Mouse (Mus musculus): ENCODE measurements around the gene Mypn. TPM values are rescaled to one million over a fixed set of nuclear protein-coding genes. Genes with fewer than 3 reads are reported as not detected.

The Mypn gene
- polyA plus RNA-seq, 1 experiment, result not detected

DNA sequence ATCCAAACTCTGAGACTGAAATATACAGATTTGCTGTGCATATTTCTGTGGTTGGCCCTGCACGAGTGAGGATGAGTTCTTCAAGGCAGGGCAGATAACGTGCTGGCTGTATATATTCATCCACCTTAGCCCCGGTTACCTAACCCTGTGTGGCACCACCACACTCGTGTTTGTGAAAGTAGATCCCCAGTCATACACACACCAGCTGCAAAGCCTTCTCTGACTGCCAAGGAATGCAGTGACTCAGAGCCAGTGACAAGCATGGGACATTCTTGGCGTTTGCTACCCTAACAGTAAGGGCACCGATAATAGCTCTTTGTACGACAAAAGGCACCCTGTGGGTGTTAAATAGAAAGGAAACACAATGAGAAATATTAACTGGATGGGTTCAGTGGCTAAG lies 75.5 kb downstream of the Mypn start:
- 81% methylated on average over 7 of the region's 7 CpGs for WGBS
- no peaks in the 10 kb centered on the region for H3K36me3 ChIP-seq (ENCODE audit: control insufficient read depth, insufficient read depth, low read length)
- H3K27me3 ChIP-seq (ENCODE audit: control insufficient read depth, insufficient read depth, low read length), result no peaks in the 10 kb centered on the region
- H3K4me1 ChIP-seq (ENCODE audit: control insufficient read depth, insufficient read depth, insufficient read length), result no peaks in the 10 kb centered on the region
- H3K27ac ChIP-seq (ENCODE audit: insufficient read depth, low read length), result no peak overlapping the region
- TF ChIP-seq POLR2A (IDR thresholded peaks at IDR 0.05; ENCODE audit: low read depth, low read length) (no peak), CTCF (IDR thresholded peaks at IDR 0.05; ENCODE audit: extremely low read depth, insufficient read depth, insufficient read length, insufficient replicate concordance) (no peak)
- H3K4me3 ChIP-seq (ENCODE audit: extremely low read depth, insufficient read depth, insufficient read length), result no peak overlapping the region
- DNase-seq (ENCODE audit: low read depth in 1 of 2, low spot score in 2 of 2), result no peak

DNA sequence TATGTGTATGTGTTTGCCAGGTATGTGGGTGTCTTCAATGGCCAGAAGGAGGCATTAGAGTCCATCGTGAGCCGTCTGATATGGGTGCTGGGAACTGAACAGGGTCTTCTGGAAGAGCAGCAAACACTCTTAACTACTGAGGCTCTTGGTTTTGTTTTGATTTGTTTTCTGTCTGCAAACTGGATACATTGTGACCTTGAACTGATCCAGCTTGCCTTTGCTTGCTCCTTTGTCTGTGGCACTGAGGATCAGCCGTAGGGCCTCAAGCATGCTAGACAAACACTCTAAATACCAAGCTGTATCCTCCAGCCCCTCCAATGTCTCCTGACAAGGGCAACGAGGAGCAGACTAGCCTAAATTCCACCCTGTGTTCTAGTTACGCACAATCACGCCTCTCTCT lies 76.6 kb downstream of the Mypn start:
- no peaks in the 10 kb centered on the region for H3K27me3 ChIP-seq (ENCODE audit: control insufficient read depth, insufficient read depth, low read length)
- TF ChIP-seq CTCF (IDR thresholded peaks at IDR 0.05; ENCODE audit: extremely low read depth, insufficient read depth, insufficient read length, insufficient replicate concordance) (no peak), POLR2A (IDR thresholded peaks at IDR 0.05; ENCODE audit: low read depth, low read length) (no peak)
- H3K36me3 ChIP-seq (ENCODE audit: control insufficient read depth, insufficient read depth, low read length), result no peaks in the 10 kb centered on the region
- no peak overlapping the region for H3K4me3 ChIP-seq (ENCODE audit: extremely low read depth, insufficient read depth, insufficient read length)
- no peaks in the 10 kb centered on the region for H3K4me1 ChIP-seq (ENCODE audit: control insufficient read depth, insufficient read depth, insufficient read length)
- no peak overlapping the region for H3K27ac ChIP-seq (ENCODE audit: insufficient read depth, low read length)
- no peak for DNase-seq (ENCODE audit: low read depth in 1 of 2, low spot score in 2 of 2)
- WGBS, result 91% methylated on average over 6 of the region's 6 CpGs

DNA sequence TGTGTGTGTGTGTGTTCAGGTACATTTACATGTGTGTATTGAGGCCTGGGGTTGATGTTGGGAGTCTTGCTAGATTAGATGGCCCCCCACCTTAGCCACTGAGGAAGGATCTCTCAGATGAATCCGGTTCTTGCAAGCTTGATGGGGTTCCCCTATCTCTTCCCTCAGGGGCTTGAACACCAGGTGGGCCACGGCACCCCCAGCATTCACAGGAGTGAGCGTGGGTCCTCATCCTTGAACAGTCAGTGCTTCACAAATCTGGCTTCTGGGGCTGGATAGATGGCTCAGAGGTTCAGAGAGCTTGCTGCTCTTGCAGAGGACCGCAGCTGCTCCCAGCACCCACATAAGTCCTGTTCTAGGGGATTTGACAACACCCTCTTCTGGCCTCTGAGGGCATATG lies 77.6 kb downstream of the Mypn start:
- DNase-seq (ENCODE audit: low read depth in 1 of 2, low spot score in 2 of 2), result no peak
- 80% methylated on average over 4 of the region's 4 CpGs for WGBS
- Histone ChIP-seq H3K4me1 (ENCODE audit: control insufficient read depth, insufficient read depth, insufficient read length) (no peaks in the 10 kb centered on the region), H3K27me3 (ENCODE audit: control insufficient read depth, insufficient read depth, low read length) (no peaks in the 10 kb centered on the region), H3K27ac (ENCODE audit: insufficient read depth, low read length) (no peak overlapping the region), H3K36me3 (ENCODE audit: control insufficient read depth, insufficient read depth, low read length) (no peaks in the 10 kb centered on the region), H3K4me3 (ENCODE audit: extremely low read depth, insufficient read depth, insufficient read length) (no peak overlapping the region)
- TF ChIP-seq CTCF (IDR thresholded peaks at IDR 0.05; ENCODE audit: extremely low read depth, insufficient read depth, insufficient read length, insufficient replicate concordance) (no peak), POLR2A (IDR thresholded peaks at IDR 0.05; ENCODE audit: low read depth, low read length) (no peak)

DNA sequence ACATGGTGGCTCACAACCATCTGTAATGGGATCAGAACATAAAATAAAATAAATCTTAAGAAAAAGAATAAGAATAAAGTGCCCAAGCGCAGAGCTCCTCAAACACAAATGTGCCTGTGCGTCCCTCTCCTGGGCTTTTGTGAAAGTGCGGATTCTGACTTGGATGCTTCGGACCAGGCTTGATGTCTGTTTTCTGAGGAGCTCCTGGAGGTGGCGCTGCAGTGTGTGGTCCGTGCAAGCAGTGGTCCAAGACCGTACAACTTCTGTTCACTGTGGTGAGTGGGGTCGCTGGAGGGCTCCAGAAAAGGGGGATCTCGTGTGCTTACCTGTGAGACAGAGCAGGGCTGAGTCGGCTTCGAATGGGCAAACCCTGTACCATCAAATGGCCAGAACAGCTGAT lies 78.4 kb downstream of the Mypn start:
- Histone ChIP-seq H3K36me3 (ENCODE audit: control insufficient read depth, insufficient read depth, low read length) (no peaks in the 10 kb centered on the region), H3K4me1 (ENCODE audit: control insufficient read depth, insufficient read depth, insufficient read length) (no peaks in the 10 kb centered on the region), H3K27me3 (ENCODE audit: control insufficient read depth, insufficient read depth, low read length) (no peaks in the 10 kb centered on the region), H3K27ac (ENCODE audit: insufficient read depth, low read length) (no peak overlapping the region), H3K4me3 (ENCODE audit: extremely low read depth, insufficient read depth, insufficient read length) (no peak overlapping the region)
- DNase-seq (ENCODE audit: low read depth in 1 of 2, low spot score in 2 of 2), result no peak
- TF ChIP-seq CTCF (IDR thresholded peaks at IDR 0.05; ENCODE audit: extremely low read depth, insufficient read depth, insufficient read length, insufficient replicate concordance) (no peak), POLR2A (IDR thresholded peaks at IDR 0.05; ENCODE audit: low read depth, low read length) (no peak)
- 66% methylated on average over 11 of the region's 11 CpGs for WGBS

DNA sequence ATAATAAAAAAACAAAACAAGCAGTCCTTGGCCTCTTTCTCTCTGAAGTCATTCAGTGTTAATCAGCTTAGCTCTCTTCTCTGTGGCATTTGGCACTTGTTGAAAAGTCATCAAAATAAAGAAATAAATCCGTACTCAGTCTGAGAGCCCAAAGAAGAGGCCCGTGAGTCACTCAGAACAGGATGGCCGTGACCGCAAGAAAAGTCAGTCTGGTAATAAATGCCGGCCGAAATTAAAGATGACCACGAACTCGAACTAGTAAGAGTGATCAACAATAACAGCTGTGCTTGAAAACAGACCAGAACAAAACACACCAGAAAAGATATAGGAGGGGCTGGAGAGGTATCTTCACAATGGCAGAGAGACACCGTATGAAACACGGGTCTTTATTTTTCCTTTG lies 79.7 kb downstream of the Mypn start:
- Histone ChIP-seq H3K27me3 (ENCODE audit: control insufficient read depth, insufficient read depth, low read length) (no peaks in the 10 kb centered on the region), H3K4me1 (ENCODE audit: control insufficient read depth, insufficient read depth, insufficient read length) (no peaks in the 10 kb centered on the region), H3K4me3 (ENCODE audit: extremely low read depth, insufficient read depth, insufficient read length) (no peak overlapping the region), H3K27ac (ENCODE audit: insufficient read depth, low read length) (no peak overlapping the region), H3K36me3 (ENCODE audit: control insufficient read depth, insufficient read depth, low read length) (no peaks in the 10 kb centered on the region)
- TF ChIP-seq POLR2A (IDR thresholded peaks at IDR 0.05; ENCODE audit: low read depth, low read length) (no peak), CTCF (IDR thresholded peaks at IDR 0.05; ENCODE audit: extremely low read depth, insufficient read depth, insufficient read length, insufficient replicate concordance) (no peak)
- WGBS, result 90% methylated on average over 10 of the region's 10 CpGs
- no peak for DNase-seq (ENCODE audit: low read depth in 1 of 2, low spot score in 2 of 2)

DNA sequence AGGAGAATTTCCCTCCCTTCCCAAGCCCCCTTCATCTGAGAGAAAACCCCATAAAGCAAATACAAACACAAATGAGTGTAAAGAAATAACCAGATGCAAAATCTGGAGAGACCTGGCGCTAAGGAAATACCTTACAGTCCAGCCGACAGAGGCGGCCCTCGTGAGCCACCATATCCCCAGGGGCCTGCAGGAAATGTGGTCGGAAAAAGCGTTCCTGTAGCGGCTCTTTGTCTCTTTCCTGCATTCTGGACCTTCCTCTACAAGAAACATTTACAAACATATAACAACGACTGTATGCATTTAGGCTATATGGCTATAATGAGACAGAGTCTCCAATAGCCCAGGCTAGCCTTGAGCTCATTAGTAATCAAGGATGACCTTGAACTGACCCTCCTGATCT lies 80.6 kb downstream of the Mypn start:
- DNase-seq (ENCODE audit: low read depth in 1 of 2, low spot score in 2 of 2), result no peak
- TF ChIP-seq CTCF (IDR thresholded peaks at IDR 0.05; ENCODE audit: extremely low read depth, insufficient read depth, insufficient read length, insufficient replicate concordance), result no peak
- TF ChIP-seq POLR2A (IDR thresholded peaks at IDR 0.05; ENCODE audit: low read depth, low read length), result no peak
- H3K4me3 ChIP-seq (ENCODE audit: extremely low read depth, insufficient read depth, insufficient read length), result no peak overlapping the region
- no peak overlapping the region for H3K27ac ChIP-seq (ENCODE audit: insufficient read depth, low read length)
- H3K27me3 ChIP-seq (ENCODE audit: control insufficient read depth, insufficient read depth, low read length), result no peaks in the 10 kb centered on the region
- no peaks in the 10 kb centered on the region for H3K4me1 ChIP-seq (ENCODE audit: control insufficient read depth, insufficient read depth, insufficient read length)
- H3K36me3 ChIP-seq (ENCODE audit: control insufficient read depth, insufficient read depth, low read length), result no peaks in the 10 kb centered on the region
- 61% methylated on average over 8 of the region's 8 CpGs for WGBS

DNA sequence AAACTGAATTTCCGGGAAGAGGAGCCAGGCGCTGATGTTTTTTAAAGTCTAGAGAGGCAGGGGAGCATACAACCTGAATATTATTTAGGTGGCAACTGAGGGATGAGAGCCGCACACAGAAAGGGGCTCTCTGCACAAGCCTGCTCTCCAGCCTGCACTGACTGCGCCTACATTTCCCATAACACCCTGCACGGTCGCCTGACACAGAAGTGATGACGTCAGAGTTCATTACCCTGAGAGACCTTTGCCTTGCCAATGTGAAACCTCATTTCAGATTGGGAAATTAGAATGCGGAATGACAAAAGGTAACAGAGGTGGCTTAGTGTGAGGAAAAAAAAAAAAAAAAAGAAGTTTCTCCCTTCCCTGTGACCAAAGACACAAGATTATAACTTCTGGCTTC lies 81.2 kb downstream of the Mypn start:
- no peak for DNase-seq (ENCODE audit: low read depth in 1 of 2, low spot score in 2 of 2)
- no peaks in the 10 kb centered on the region for H3K4me1 ChIP-seq (ENCODE audit: control insufficient read depth, insufficient read depth, insufficient read length)
- no peak overlapping the region for H3K4me3 ChIP-seq (ENCODE audit: extremely low read depth, insufficient read depth, insufficient read length)
- 50% methylated on average over 8 of the region's 8 CpGs for WGBS
- no peaks in the 10 kb centered on the region for H3K36me3 ChIP-seq (ENCODE audit: control insufficient read depth, insufficient read depth, low read length)
- no peaks in the 10 kb centered on the region for H3K27me3 ChIP-seq (ENCODE audit: control insufficient read depth, insufficient read depth, low read length)
- TF ChIP-seq CTCF (IDR thresholded peaks at IDR 0.05; ENCODE audit: extremely low read depth, insufficient read depth, insufficient read length, insufficient replicate concordance) (no peak), POLR2A (IDR thresholded peaks at IDR 0.05; ENCODE audit: low read depth, low read length) (no peak)
- H3K27ac ChIP-seq (ENCODE audit: insufficient read depth, low read length), result no peak overlapping the region

Measured in spleen, adult 2 months (tissue).